Mouse (Mus musculus) kidney, adult 2 months (tissue): Measurements from ENCODE around the gene Gfap.

Experiments used
- CTCF ChIP-seq: fragments of 200-500 bp; conservative IDR thresholded peaks from 2 replicates; pipeline ENCODE4 v1.5.1; 2011; ENCODE audit warnings: low read depth, mild to moderate bottlenecking, control low read depth, low read length, moderate library complexity, mixed read lengths; ENCODE audit not compliant: insufficient read depth, insufficient read length
- POLR2A ChIP-seq: fragments of 200-500 bp; IDR thresholded peaks from one replicate; pipeline ENCODE4 v1.6.1; 2011; ENCODE audit warnings: low read depth, low read length, control low read depth

DNA sequence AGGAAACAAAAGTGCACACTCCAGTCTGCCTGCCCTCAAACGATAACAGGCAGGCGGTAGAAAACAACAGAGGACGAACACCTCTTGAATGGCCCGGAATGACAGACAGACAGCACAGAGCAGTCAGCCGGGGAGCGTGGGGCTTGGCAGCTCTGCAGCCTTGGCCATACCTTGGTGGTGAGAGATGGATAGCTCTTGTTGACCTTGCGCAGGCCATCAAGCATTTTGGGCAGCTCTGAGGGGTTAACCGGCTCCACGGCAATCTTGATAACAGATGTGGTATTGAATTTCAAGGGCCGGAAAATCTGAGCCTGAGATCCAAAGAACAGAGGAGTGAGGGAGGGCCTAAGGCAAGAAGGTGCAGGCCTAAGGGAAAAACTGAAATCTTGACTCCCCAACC, 54.8 kb downstream of the Gfap start:
- TF ChIP-seq POLR2A (no peak), CTCF (no peak)
